Mouse (Mus musculus) liver, embryonic 14.5 days (tissue): ENCODE data around the gene Pam. TPM values are rescaled to one million over a fixed set of nuclear protein-coding genes. Genes with fewer than 3 reads are reported as not detected.

Experiments
- ATAC-seq: fragments of 200-750 bp; cut with Nextera tagmentation; 2 replicates; pipeline ENCODE4 v1.8.0; 2017; ENCODE audit warnings: moderate number of reproducible peaks, mild to moderate bottlenecking, moderate library complexity; ENCODE audit not compliant: insufficient read depth
- DNase-seq, 3 experiments: peaks; one replicate each; pipeline ENCODE4 v3.0.0-alpha.2; 2012 to 2013; ENCODE audit warnings: low read depth in 3 of 3, low spot score in 3 of 3
- H3K27ac ChIP-seq: fragments of 300-500 bp; sonication (generic); 2 replicates; pipeline ENCODE4 v1.5.1; 2014; ENCODE audit warnings: moderate library complexity, mild to moderate bottlenecking, control low read depth, inconsistent platforms
- H3K27me3 ChIP-seq: fragments of 300-500 bp; sonication (generic); 2 replicates; pipeline ENCODE4 v1.6.1; 2014; ENCODE audit warnings: mild to moderate bottlenecking, low read length, moderate library complexity; ENCODE audit not compliant: control insufficient read depth, insufficient read depth
- H3K36me3 ChIP-seq: fragments of 300-500 bp; sonication (generic); replicated peaks from 2 replicates; pipeline ENCODE4 v1.6.1; 2014; ENCODE audit warnings: low read depth; ENCODE audit not compliant: control insufficient read depth, insufficient read depth
- H3K4me1 ChIP-seq, 2 experiments: fragments of 200-500 bp in 1 of 2; fragments of 300-500 bp in 1 of 2; sonication (generic) in 1 of 2; replicated peaks; 2 replicates each; pipeline ENCODE4 v1.6.1; 2012 to 2014; ENCODE audit warnings: antibody characterized with exemption in 1 of 2, inconsistent platforms in 1 of 2, low read length in 1 of 2; ENCODE audit not compliant: control insufficient read depth in 2 of 2, insufficient read depth in 2 of 2
- H3K4me2 ChIP-seq: fragments of 300-500 bp; sonication (generic); 2 replicates; pipeline ENCODE4 v1.6.1; 2014; ENCODE audit warnings: low read depth, mild to moderate bottlenecking, control low read depth, moderate library complexity
- H3K4me3 ChIP-seq, 2 experiments: fragments of 200-500 bp in 1 of 2; fragments of 300-500 bp in 1 of 2; sonication (generic) in 1 of 2; 2 replicates each; pipeline ENCODE4 v1.5.1; 2012 to 2014; ENCODE audit warnings: low read depth in 2 of 2, low read length in 2 of 2, mild to moderate bottlenecking in 2 of 2, control low read depth in 1 of 2, inconsistent platforms in 1 of 2, moderate library complexity in 1 of 2; ENCODE audit not compliant: insufficient read depth in 1 of 2
- H3K9ac ChIP-seq: fragments of 300-500 bp; sonication (generic); replicated peaks from 2 replicates; pipeline ENCODE4 v1.6.1; 2014; ENCODE audit warnings: mild to moderate bottlenecking, control low read depth, moderate library complexity
- H3K9me3 ChIP-seq: fragments of 300-500 bp; sonication (generic); 2 replicates; pipeline ENCODE4 v1.6.1; 2016; ENCODE audit warnings: low read length, mixed read lengths; ENCODE audit not compliant: control insufficient read depth
- CTCF ChIP-seq: IDR thresholded peaks from 2 replicates; pipeline ENCODE4 v1.5.1; 2016; ENCODE audit warnings: antibody characterized with exemption, low read depth, control low read depth
- EP300 ChIP-seq: IDR thresholded peaks from 2 replicates; pipeline ENCODE4 v1.6.1; 2016; ENCODE audit warnings: antibody characterized with exemption, low read depth
- WGBS: fragments of 180-500 bp; shearing (Covaris S2); extraction: QIAGEN DNeasy Blood & Tissue Kit; methylation state at CpG from one replicate; pipeline ENCODE4 v1.1.7; 2014; ENCODE audit not compliant: insufficient replicate concordance; 5-methylcytosine and 5-hydroxymethylcytosine counted together
- polyA plus RNA-seq, 2 experiments: library from polyadenylated mRNA; depleted of rRNA in 1 of 2; stranded (reverse) in 1 of 2; unstranded in 1 of 2; fragments of >200 nt; fragmentation: Nextera tagmentation in 1 of 2; extraction: Ambion mirVana in 1 of 2; gene quantifications; 2 replicates each; pipeline versions ENCODE4 v1.2.1 to v1.2.3; 2012 to 2014

The Pam gene
- polyA plus RNA-seq, 2 experiments: 5.1 to 7.6 TPM

- no peak overlapping the region for H3K4me3 ChIP-seq
- peaks cover 4% of the 10 kb centered on the region; the same call in 1 of the 2 replicates for H3K36me3 ChIP-seq
- no peak overlapping the region for H3K27ac ChIP-seq
- ATAC-seq (no peak), DNase-seq (no peak)
- no peaks in the 10 kb centered on the region for H3K9me3 ChIP-seq
- no peak overlapping the region for H3K9ac ChIP-seq
- H3K27me3 ChIP-seq: no peaks in the 10 kb centered on the region
- peaks cover 22% of the 10 kb centered on the region in 2 experiments for H3K4me1 ChIP-seq
- H3K4me2 ChIP-seq: peak overlapping the region; percentile 78
- WGBS: 79% methylated on average over 5 of the region's 5 CpGs
- TF ChIP-seq CTCF (no peak), EP300 (no peak)
These were observed 323.7 kb downstream of the Pam start for GRCm38 (mm10) chr1:97771727-97772126.

DNA sequence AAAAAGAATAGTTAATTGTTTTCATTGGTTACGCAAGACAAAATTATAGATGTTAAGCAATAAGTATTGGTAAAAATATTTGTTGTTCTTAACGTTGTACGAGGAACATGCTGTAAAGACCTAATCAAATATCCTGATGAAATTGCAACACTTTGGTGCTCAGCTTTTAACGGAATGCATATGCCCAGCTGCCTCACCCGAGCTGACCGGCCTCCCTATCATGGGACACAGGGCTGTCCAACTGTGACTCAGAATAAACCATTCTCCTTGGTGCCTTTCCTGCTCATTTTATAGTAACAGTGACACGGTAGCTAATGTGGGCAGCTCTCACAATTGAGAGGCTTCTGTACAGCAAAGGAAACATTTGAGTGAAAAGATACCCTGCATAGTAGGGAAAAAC is 324.3 kb downstream of the Pam start:
- DNase-seq: no peak
- H3K27ac ChIP-seq: no peak overlapping the region
- no peak for ATAC-seq
- 41% methylated on average over 7 of the region's 7 CpGs for WGBS
- no peaks in the 10 kb centered on the region for H3K9me3 ChIP-seq
- H3K27me3 ChIP-seq: no peaks in the 10 kb centered on the region
- no peak for TF ChIP-seq CTCF
- peak overlapping the region; percentile 96 to 97 for H3K4me3 ChIP-seq
- peak overlapping the region; percentile 78 for H3K4me2 ChIP-seq
- peaks cover 1% of the 10 kb centered on the region; the same call in 1 of the 2 replicates for H3K36me3 ChIP-seq
- H3K4me1 ChIP-seq: peaks cover 22% of the 10 kb centered on the region in 2 experiments
- H3K9ac ChIP-seq: peak overlapping the region; percentile 32

GRCm38 (mm10) chr1:97769904-97770753 is 325.3 kb downstream of the Pam start, which contains the start of the genes Gin1 and Ppip5k2:
Gene Gin1 (plus strand): TSS chr1:97770172.
Gene Ppip5k2 (minus strand): TSS chr1:97770411.
- Histone ChIP-seq H3K4me3 (peak within 1 kb of the TSS; percentile 96 to 97), H3K27me3 (no peaks in the 10 kb centered on the region), H3K9ac (peak within 1 kb of the TSS; percentile 94), H3K27ac (peak within 1 kb of the TSS; percentile 90), H3K9me3 (no peaks in the 10 kb centered on the region), H3K36me3 (no peaks in the 10 kb centered on the region), H3K4me2 (peak within 1 kb of the TSS; percentile 78), H3K4me1 (peaks cover 22 to 26% of the 10 kb centered on the region in 2 experiments)
- under 1% methylated on average over 66 of the region's 66 CpGs for WGBS
- TF ChIP-seq CTCF (peak; percentile 68), EP300 (peak; percentile 62)
- peak; percentile 98 for ATAC-seq
- DNase-seq: peak; percentile 94 to 95 (median 94)

DNA sequence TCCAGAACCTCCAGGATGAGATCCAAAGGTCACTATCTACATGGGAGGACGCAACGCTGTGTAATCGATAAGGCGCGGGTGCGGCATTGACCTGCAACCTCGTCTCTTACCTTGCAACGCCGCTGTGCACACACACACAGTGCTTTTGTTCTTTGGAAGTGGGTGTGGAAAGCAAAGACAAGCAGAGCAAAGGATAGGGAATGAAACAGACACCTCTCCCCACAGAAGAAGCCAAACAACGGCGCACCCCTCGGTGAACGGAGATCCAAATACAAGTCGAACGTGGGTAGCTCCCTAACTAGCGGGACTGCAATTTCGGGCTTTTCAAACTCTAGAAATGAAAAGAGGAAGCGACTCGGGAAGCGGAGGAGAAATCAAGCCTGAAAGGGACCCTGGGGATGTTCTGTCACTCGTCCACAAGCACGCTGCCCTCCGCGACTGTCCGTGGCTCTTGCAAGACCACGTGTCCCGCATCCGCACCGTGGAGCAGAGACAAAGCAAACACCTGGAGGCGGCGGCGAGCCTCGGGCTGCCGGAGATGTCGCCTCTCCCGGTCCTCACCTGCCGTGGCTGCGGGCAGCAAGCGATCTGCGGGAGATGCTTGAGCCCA is 326.0 kb downstream of the Pam start:
- Histone ChIP-seq H3K4me2 (peak overlapping the region; percentile 78), H3K27ac (peak overlapping the region; percentile 45), H3K4me1 (peaks cover 22 to 26% of the 10 kb centered on the region in 2 experiments), H3K9ac (peak overlapping the region; percentile 89), H3K27me3 (no peaks in the 10 kb centered on the region), H3K9me3 (no peaks in the 10 kb centered on the region), H3K4me3 (peak overlapping the region; percentile 96 to 97), H3K36me3 (no peaks in the 10 kb centered on the region)
- DNase-seq: peak in 2 of 3 experiments; percentile 30 to 49
- under 1% methylated on average over 40 of the region's 40 CpGs for WGBS
- peak; percentile 35 for ATAC-seq
- TF ChIP-seq EP300: no peak
- TF ChIP-seq CTCF: peak; percentile 15; the same call in 1 of the 2 replicates

- peak overlapping the region; percentile 89 for H3K9ac ChIP-seq
- no peaks in the 10 kb centered on the region for H3K27me3 ChIP-seq
- no peaks in the 10 kb centered on the region for H3K9me3 ChIP-seq
- peak overlapping the region; percentile 78 for H3K4me2 ChIP-seq
- peak overlapping the region; percentile 96 to 97 for H3K4me3 ChIP-seq
- no peak for DNase-seq
- 8% methylated on average over 7 of the region's 7 CpGs for WGBS
- no peaks in the 10 kb centered on the region for H3K36me3 ChIP-seq
- H3K4me1 ChIP-seq: peaks cover 20 to 24% of the 10 kb centered on the region in 2 experiments
- no peak for TF ChIP-seq EP300
- no peak for TF ChIP-seq CTCF
- no peak for ATAC-seq
- peak overlapping the region; percentile 45 for H3K27ac ChIP-seq
These were observed 326.5 kb downstream of the Pam start for GRCm38 (mm10) chr1:97768906-97769293.
